Mouse (Mus musculus): ENCODE data around the gene Kmt2a.
"Not testable (repeated sequence)": the region's sequence is repeated elsewhere in the genome, so short reads cannot be mapped to it uniquely, and the experiment has no call there.

Kmt2a gene

GRCm38 (mm10) chr9:44817522-44817921 lies 63.6 kb downstream of the Kmt2a start:
- no peak for DNase-seq (ENCODE audit: low spot score)

- DNase-seq (ENCODE audit: low spot score), result no peak
Measured at GRCm38 (mm10) chr9:44814179-44814578, 66.9 kb downstream of the Kmt2a start.

GRCm38 (mm10) chr9:44810316-44810715 lies 70.8 kb downstream of the Kmt2a start:
- DNase-seq (ENCODE audit: low spot score), result no peak

GRCm38 (mm10) chr9:44807778-44808177 lies 73.3 kb downstream of the Kmt2a start:
- DNase-seq (ENCODE audit: low spot score), result no peak

- no peak for DNase-seq (ENCODE audit: low spot score)
Measured at GRCm38 (mm10) chr9:44807141-44807540, 74.0 kb downstream of the Kmt2a start.

GRCm38 (mm10) chr9:44805536-44805935 lies 75.6 kb downstream of the Kmt2a start:
- DNase-seq (ENCODE audit: low spot score), result no peak

- no peak for DNase-seq (ENCODE audit: low spot score)
Measured at GRCm38 (mm10) chr9:44804678-44805077, 76.4 kb downstream of the Kmt2a start.

- DNase-seq (ENCODE audit: low spot score), result no peak
Measured at GRCm38 (mm10) chr9:44802808-44803450, 78.2 kb downstream of the Kmt2a start, which contains the start of gene Ttc36. Gene Ttc36 (minus strand): TSS chr9:44803072.

GRCm38 (mm10) chr9:44801669-44802068 lies 79.4 kb downstream of the Kmt2a start:
- DNase-seq (ENCODE audit: low spot score), result no peak

GRCm38 (mm10) chr9:44799958-44800324 lies 81.2 kb downstream of the Kmt2a start:
- no peak for DNase-seq (ENCODE audit: low spot score)

- DNase-seq (ENCODE audit: low spot score), result peak; percentile 90
Measured at GRCm38 (mm10) chr9:44799102-44799957, 81.8 kb downstream of the Kmt2a start, which contains the start of gene Tmem25. Gene Tmem25 (minus strand): TSS chr9:44799307.

GRCm38 (mm10) chr9:44798298-44798697 lies 82.8 kb downstream of the Kmt2a start:
- DNase-seq (ENCODE audit: low spot score), result no peak

- no peak for DNase-seq (ENCODE audit: low spot score)
Measured at GRCm38 (mm10) chr9:44792842-44793241, 88.3 kb downstream of the Kmt2a start.

- peak; percentile 94 for DNase-seq (ENCODE audit: low spot score)
Measured at GRCm38 (mm10) chr9:44772750-44773651, 108.1 kb downstream of the Kmt2a start.

GRCm38 (mm10) chr9:44772392-44772749 lies 108.7 kb downstream of the Kmt2a start:
- DNase-seq (ENCODE audit: low spot score), result no peak

- DNase-seq (ENCODE audit: low spot score), result no peak
Measured at GRCm38 (mm10) chr9:44771376-44771775, 109.7 kb downstream of the Kmt2a start.

GRCm38 (mm10) chr9:44768029-44768394 lies 113.1 kb downstream of the Kmt2a start:
- not testable (repeated sequence) for DNase-seq (ENCODE audit: low spot score)

GRCm38 (mm10) chr9:44767101-44768028 lies 113.7 kb downstream of the Kmt2a start, which contains the start of the genes Arcn1 and Ift46:
Gene Arcn1 (minus strand): TSS chr9:44767845.
Gene Ift46 (plus strand): TSS chr9:44767908.
- DNase-seq (ENCODE audit: low spot score), result peak; percentile 83

- DNase-seq (ENCODE audit: low spot score), result no peak
Measured at GRCm38 (mm10) chr9:44760873-44761272, 120.2 kb downstream of the Kmt2a start.

All from urinary bladder, postnatal 14 days (tissue).